Mouse (Mus musculus): ENCODE results near the gene Tmub1.
A peak's percentile ranks its signal among the peaks of the same experiment; 100 is the strongest.

The Tmub1 gene

DNA sequence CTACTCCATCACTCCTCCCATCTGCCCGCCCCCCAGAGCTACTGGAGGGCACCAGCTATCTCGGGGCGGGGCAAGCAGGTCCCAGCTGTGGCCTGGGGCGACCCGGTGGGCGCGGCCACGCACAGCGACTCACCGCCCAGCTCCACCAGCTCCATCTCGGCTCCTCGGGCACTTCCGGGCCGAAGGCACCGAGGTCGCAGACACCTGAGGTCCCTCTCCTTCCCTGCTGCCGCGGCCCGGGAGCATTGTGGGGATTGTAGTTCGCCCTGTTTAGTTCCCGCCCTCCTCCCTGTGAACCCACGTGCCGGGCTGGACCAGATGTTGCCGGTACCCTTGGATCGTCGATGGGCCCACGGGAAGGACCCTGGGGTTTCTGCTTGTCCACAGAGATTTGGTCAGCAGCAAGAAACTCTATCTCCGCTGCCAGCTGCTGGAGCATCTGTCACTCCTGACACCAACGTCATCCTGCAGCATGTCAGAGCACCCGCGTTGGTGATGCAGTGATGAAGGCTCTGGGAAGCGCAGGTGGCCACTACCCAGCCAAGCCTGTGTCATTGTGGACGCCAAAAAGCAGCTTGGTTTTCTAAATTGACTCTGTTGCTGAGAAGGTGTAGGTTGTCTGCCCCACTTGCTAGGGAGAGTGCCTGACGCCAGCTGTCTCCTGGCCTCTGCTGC lies at the start of gene Tmub1:
Gene Tmub1 (minus strand): TSS at position 231 of the 675 bp plus-strand sequence.
- DNase-seq: peak; percentile 89

- DNase-seq: no peak
Measured at GRCm38 (mm10) chr5:24496756-24497155, 49.1 kb upstream of the Tmub1 start.

DNA sequence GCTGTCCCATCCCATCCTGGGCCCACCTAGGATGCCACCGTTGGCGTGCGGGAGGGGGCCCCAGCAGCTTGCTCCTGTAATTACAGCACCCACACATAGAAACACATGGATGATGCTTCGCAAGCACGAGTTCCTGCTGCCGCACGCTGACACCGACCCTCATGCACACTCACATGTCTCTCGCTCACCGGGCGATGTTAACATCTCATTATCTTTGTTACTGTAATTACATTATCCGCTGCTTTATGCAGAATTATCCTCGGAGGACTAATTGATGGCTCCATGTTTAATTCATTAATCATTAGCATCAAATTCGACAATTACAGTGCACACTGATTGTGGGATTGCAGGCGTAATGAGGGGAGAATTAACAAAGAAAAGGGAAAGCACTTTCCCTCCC lies 47.4 kb upstream of the Tmub1 start:
- DNase-seq: no peak

DNA sequence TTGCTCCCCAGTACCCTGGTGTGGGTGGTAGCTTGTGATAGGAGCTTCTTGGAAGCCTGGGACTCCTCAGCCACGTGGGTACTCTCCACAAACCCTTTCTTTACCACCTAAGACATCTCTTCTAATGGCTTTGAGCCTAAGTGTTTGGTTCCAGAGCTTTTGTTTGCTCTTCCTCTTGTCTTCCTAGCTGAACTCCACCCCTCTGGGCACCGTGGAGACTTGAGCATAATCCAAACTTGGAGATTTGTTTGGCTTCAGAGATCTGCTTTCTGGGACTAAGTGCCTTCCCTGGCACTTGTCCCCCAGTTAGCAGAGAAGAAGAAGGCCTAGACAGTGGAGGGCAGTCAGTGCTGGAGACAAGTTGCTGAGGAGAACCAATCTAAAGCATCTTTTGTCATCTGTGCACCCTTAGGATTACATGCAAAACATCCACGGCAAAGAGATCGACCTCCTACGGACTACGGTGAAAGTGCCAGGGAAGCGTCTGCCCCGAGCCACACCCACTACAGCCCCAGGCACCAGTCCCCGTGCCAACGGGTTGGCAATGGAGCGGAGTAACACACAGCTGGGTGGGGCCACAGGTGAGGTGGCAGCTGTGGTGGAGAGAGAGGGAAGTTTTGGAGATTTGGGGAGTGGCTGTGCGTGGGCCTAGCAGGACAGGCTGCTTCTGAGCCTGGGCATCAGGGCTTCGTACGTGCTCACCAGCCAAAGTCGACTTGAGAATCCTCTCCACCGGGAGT lies 45.1 kb upstream of the Tmub1 start:
- DNase-seq: no peak

GRCm38 (mm10) chr5:24490413-24490920 lies 42.8 kb upstream of the Tmub1 start:
- DNase-seq: no peak

DNA sequence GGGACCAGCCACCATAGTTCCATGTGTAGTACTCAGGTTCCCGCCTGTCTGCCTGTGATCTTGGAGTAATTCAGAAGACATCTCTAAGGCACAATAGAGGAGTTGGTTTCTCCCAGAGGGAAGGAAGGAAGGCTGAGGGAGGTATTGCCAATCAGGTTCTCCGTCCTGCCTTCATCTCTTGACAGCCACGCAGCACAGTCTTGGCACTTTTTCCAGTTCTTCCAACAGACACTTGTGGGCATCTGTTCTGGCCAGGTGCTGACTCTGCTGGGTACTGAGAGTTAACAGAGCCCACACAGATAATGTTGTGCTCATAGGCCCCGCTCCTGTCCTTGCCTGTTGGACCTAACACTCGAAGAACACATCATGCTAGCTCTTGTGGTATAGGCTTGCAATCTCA lies 39.1 kb upstream of the Tmub1 start:
- DNase-seq: no peak

GRCm38 (mm10) chr5:24486097-24486496 lies 38.4 kb upstream of the Tmub1 start:
- peak; percentile 89 for DNase-seq

- DNase-seq: peak; percentile 53
Measured at GRCm38 (mm10) chr5:24484963-24485362, 37.3 kb upstream of the Tmub1 start.

- DNase-seq: peak; percentile 82
Measured at GRCm38 (mm10) chr5:24483326-24483725, 35.7 kb upstream of the Tmub1 start.

DNA sequence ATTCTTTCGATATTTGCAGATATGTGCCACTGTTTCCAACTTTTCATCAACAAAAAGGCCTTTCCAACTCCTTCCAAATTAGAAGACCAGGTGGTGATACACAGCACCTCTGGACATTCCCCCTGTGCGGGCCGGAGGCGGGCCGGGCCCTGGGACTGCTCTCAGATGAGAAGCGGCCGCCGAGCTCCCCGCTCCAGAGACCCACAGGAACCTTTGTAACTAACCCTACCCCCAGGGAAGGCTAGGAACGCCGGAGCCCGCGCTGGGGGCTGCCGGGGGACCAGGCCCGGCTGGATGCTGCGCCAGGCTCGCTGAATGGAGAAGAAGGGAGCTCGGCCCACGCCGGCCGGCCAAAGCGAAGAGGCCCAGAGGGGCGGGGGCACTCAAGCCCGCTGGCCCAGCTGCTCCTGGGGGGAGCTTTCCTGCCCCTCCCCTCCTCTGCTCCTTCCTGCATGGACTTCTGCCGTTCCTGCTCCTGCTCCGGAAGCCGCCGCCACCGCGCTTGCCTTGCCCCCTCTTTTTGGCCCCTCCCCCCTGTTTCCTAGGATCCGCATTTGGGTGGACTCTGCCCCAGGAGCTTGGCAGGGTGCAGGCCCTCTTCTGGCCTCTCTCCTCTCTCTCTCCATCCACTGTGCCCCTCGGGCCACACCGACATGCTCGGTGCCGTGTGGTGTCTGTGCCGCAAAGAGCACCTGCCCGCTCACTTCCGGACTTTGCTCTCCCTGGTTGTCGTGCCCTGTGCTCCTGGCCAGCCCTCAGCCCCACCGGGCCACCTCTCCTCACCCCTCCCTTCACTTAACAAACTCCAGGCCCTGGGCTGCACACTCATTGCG lies 34.8 kb upstream of the Tmub1 start:
- no peak for DNase-seq

GRCm38 (mm10) chr5:24481647-24482046 lies 34.0 kb upstream of the Tmub1 start:
- DNase-seq: peak; percentile 68

- DNase-seq: no peak
Measured at GRCm38 (mm10) chr5:24477909-24478308, 30.3 kb upstream of the Tmub1 start.

DNA sequence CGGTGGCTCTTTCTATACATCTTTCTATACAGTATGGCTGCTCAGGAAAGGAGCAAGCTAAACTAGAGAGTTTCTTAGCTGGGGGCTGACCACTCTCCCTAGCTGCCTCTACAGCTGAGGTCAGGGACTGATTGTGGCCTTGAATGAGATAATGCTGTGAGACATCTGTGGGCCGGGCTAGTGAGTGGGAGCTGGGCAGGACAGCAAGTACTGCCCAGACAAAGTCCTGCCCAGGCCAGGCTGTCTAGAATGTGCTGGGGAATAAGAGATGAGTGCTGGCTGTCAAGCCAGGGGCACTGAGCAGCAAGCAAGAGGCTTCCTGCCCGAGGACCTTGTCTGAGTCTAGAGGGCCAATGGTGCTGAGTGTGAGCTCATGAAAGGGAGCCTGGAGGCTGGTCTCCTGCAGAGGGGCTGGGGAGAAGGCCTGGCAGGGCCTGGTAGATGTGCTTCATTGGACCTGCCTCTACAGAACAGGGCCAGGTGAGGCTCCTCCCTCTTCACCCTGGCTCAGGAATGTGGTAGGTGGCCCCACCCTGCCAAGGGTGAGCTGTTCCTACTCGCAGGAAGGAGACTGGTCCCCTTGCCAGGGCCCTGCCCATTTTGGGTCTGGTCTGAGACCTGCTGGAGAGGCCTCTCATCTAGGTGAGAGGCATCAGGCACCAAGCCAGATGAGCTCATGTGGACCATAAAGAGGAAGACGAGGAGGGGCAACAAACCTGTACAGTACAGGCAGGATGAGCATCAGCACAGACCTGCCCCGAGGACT lies 28.0 kb upstream of the Tmub1 start:
- DNase-seq: no peak

DNA sequence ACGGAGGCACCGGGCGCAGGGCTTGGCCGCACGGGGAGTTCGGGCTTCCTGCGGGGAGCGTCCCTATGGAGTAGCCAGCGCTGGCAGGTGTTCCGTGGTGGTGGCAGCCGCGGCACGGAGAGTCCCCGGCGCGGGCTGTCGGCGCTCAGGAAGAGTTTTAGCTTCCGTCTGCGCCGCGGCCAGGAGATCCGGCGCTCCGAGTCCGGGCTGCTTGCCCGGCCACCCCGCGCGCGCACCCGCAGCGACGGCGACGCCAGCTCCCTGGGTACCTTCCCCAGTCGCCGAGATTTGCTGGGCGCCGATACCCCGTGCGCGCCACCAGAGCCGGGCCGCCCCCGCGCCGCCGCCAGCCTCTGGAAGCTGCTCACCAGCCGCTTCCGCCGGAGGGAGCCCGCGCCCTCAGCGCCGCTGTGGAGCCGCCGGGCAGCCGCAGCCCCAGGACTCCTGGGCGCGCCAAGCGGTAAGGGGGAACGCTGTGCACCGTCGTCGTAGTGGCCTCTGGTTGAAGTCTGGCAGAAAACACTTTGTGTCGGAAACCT lies 27.1 kb upstream of the Tmub1 start:
- DNase-seq: peak; percentile 88

GRCm38 (mm10) chr5:24474025-24474722 lies 26.5 kb upstream of the Tmub1 start:
- DNase-seq: no peak

DNA sequence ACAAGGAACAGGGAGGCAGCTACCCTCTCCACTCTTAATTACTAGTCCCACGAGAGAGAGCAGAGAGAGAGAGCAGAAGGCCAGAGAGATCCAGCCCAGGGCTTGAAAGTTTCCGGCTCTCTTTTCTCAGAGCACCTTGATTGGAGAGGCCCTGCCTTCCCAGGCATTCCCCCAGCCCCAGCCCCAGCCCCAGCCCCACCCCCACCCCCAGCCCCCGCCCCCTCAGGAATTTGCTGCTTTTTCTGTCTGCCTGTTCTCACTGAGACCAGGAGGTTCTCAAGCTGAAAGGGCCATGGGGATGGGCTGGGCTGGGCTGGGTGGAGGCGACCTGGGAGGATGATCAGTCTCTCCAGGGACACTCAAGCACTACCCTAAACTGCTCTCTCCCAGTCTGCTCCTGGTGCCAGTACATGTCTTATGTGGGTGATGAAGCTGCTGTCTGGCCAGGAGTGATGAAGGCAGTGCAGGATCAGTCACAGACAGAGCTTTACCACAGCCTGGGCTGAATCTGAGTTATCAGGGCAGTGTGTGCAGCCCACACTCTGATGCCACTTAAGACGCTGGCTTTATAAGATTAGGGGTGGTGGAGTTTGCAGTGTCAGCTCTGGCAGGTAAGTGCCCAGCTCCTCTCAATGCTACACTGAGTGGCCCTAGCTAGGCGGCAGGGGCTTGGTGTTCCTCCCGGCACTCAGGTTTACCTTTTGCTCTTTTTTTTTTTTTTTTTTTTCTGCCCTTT lies 25.4 kb upstream of the Tmub1 start:
- no peak for DNase-seq

DNA sequence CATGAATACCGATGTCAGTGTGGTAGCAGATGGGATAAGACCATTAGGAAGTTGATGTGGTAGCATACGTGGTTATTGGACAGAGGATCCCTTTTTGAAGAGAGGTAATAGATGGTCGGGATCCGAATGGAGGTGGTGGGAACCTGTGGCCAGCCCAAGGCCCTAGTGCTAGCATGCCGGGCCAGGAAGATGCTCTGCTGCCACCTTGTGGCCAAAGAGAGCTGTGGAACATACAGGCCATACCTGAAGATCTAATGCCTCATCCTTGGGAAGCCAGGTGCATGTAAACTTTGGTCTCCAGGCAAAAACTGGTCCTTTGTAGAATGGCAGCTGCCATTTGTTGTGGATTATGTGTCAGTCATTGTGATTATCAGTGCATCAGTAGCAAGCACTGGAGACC lies 22.9 kb upstream of the Tmub1 start:
- DNase-seq: peak; percentile 75

DNA sequence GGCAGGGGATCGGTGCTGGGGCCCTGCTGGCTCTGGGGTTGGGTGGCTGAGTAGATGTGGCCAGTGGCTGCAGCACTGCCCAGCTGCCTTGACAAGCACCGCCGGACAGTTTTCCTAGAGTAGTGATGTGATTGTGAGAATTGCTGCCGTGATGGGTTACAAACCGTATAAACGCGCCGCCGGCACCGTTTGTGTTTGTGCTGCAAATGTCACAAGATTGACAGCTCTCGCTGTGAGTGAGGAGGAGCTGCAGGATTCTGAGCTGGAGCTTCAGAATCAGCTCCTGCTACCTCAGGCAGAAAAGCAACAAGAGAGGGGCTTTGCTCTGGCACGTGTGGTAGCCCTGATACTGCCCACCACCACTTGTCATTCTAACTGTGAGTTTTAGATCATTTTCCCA lies 19.1 kb upstream of the Tmub1 start:
- no peak for DNase-seq

DNA sequence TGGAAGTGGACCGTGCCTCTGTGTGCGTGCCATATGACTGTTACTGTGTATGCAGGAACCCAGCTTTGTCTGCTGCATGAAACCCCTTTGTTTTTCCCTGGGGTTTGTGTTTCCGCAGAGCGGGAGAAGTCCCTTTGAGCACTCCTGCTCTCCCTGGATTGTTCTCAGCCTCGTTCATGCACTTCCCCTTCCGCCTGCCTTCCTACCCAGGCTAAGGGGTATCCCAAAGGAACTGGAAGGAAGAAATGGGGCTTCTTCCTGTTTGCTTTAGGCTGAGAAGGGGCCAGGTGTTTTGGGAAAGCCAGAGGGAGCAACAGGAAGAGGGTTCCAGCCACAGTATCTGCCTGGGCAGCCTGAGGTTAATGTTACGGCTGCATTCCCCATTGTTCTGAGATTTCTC lies 8.0 kb upstream of the Tmub1 start:
- DNase-seq: no peak

DNA sequence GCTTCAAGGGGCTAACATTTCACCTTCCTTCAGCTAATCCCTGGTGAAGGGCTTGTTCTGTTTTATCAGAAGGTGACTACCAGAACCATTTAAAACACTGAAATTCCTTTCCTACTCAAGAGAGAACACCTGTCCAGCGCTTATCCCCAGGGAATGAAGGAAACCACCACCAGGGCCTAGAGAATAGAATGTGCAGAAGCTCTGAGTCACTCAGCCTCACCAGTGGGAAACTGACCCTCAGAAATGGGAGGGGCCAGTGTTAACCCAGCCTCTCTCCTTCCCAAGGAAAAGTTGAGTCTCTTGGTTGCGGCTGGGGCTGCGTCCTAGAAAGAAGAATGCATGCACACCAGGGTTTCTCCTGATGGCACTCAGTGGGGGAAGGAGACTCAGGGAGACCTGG lies 7.4 kb upstream of the Tmub1 start:
- DNase-seq: no peak

DNA sequence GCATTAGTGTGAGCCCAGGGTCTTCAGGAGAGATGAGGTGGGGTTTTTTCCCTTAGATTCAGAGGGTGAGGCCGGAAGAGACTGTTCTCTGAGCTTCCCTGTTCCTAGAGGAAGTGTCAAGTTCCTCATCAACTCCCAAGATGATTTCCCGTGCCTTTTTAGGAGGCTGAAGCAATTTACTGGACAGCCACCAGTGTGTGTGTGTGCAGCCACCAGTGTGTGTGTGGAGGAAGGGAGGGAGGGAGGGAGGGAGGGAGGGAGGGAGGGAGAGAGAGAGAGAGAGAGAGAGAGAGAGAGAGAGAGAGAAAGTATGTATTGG lies 6.3 kb upstream of the Tmub1 start:
- DNase-seq: no peak

Measured in right cerebral cortex, adult 18-20 months (tissue).